Mouse (Mus musculus) urinary bladder, adult 18-20 months (tissue): ENCODE results near the gene Srebf2.

ENCODE experiments used
- DNase-seq, 2 experiments: peaks; one replicate each; pipeline ENCODE4 v3.0.0; 2022; ENCODE audit warnings: low spot score in 2 of 2, mixed read lengths in 2 of 2

The Srebf2 gene

DNA sequence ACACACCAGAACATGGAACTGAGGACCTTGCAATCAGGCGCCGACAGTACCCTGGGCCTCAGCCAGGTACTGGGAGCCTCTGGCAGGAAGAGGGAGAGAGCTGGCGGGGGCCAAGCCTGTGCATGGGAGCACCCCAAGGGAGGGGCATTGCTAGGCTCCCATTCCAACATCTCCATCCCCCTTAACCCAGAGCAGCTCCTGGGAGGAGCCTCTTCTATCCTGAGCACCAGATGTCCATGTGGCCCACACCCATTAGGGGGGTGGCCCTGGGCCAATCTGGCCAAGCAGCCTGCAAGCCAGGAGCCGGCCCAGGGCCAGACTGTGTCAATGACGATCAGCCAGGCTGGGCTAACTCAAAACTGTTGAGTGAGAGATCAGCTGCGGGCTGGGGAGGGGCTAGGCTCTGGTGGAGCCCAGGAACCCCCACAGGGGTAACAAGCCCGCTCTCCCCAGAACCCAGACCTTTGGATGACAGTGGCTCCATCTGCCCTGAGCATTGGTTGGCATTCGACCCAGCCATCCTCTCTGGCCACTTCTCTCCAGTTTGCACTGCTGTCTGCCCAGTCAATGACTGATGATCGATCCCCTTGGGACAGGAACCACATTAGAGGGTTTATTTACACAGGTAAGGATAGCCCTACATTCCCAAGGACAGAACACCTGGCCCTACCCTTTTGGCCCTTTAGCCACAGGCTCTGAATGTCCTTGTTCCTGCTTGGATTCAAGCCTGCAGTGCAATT, 59.6 kb downstream of the Srebf2 start:
- peak; percentile 19 to 47 for DNase-seq

GRCm38 (mm10) chr15:82207105-82207459, 60.1 kb downstream of the Srebf2 start:
- DNase-seq: no peak

DNA sequence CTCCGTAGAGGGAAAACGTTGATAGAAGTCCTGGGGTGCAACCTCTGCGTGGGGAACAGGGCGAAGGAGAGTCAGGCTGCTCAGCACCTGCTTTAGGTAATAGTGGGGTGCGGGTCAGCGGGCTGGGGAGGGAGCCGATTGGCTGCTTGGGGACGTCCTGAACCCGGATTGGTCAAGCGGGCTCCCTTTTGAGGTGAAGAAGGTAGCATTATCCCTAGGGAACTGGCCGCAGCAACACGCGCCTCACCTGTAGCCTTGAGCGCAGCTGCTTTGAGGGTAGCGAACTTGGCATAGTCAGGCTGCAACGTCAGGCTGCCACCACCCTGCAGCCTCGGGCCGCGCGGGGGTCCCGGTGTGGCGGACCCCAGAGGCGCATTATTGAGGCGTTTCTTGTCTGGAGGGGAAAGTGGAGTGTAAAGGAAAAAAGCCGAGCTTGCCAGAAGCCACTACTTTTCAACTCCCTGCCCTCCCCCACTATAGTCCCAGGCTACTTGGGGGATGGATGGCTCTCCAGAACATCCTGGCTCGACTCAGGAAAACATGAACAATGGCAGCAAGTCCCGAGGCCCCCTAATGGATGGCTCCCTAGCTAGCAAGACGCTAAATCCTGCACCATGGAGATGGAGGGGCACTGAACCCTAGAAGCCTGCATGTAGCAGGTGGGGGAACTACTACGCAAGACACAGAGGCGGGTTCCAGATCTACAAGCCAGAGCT, 60.7 kb downstream of the Srebf2 start:
- DNase-seq: no peak

- no peak for DNase-seq
Measured at GRCm38 (mm10) chr15:82208307-82208706, 61.3 kb downstream of the Srebf2 start.

GRCm38 (mm10) chr15:82209295-82210050, 62.5 kb downstream of the Srebf2 start:
- DNase-seq: no peak

GRCm38 (mm10) chr15:82210801-82211200, 63.8 kb downstream of the Srebf2 start:
- no peak for DNase-seq

GRCm38 (mm10) chr15:82211281-82211680, 64.3 kb downstream of the Srebf2 start:
- DNase-seq: no peak

GRCm38 (mm10) chr15:82211911-82212751, 65.2 kb downstream of the Srebf2 start:
- no peak for DNase-seq

GRCm38 (mm10) chr15:82212752-82213063, 65.7 kb downstream of the Srebf2 start, which contains the start of gene Shisa8:
Gene Shisa8 (minus strand): TSS chr15:82212815.
- DNase-seq: no peak

GRCm38 (mm10) chr15:82213222-82213621, 66.2 kb downstream of the Srebf2 start:
- DNase-seq: no peak

DNA sequence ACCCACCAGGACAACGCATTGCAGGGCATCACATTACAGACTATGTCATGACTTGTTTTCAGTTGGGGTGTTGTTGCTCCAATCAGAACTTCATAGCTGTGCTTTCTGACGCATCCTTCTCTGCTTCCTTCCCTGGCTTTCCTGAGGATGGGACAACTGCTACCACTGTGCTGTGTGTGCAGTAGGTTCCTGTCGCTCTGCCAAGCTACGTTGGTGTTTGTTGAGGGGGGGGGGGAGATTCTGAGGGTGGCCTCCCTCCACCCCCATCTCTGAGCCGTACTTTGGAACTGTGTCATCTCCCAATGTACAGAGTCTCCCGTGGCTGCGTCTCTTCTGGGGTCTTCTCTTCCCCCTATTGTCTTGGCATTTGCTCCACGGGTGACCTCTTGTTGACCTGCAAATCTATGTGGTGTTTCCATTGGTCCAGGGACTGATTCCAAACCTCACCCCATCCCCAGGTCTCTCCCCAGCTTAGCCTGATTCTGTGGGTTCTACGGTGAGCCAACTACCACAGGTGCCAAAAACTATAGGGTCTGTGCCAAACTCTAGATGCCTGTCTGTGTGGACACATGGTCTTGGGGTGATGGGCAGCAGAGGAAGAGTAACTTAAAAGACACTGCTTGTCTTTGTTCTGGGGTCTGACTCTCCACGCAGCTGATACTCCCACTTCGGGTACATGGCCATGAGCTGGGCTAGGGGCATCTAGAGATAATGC, 68.5 kb downstream of the Srebf2 start:
- DNase-seq: no peak

- no peak for DNase-seq
Measured at GRCm38 (mm10) chr15:82216142-82216827, 69.3 kb downstream of the Srebf2 start.

DNA sequence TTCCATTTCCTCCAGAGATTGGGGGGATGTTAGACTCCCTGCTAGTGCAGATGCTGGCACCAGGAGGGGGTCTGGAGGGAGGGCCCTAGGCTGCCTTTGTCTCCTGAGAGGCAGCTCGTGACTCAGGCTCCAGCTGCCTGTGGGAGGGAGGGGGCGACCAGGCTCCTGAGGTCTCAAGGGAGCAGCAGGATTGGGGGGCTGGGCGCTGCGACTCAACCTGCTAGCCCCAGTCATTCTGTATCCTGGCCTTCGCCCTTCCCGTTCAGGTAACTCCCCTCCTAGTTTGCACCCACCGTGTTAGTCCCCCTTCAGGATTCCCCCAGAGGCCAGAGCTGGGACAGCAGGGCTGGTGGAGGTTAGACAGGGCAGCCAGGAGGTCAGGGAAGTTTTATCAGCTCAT, 70.1 kb downstream of the Srebf2 start:
- no peak for DNase-seq

GRCm38 (mm10) chr15:82217980-82218379, 71.0 kb downstream of the Srebf2 start:
- no peak for DNase-seq

DNA sequence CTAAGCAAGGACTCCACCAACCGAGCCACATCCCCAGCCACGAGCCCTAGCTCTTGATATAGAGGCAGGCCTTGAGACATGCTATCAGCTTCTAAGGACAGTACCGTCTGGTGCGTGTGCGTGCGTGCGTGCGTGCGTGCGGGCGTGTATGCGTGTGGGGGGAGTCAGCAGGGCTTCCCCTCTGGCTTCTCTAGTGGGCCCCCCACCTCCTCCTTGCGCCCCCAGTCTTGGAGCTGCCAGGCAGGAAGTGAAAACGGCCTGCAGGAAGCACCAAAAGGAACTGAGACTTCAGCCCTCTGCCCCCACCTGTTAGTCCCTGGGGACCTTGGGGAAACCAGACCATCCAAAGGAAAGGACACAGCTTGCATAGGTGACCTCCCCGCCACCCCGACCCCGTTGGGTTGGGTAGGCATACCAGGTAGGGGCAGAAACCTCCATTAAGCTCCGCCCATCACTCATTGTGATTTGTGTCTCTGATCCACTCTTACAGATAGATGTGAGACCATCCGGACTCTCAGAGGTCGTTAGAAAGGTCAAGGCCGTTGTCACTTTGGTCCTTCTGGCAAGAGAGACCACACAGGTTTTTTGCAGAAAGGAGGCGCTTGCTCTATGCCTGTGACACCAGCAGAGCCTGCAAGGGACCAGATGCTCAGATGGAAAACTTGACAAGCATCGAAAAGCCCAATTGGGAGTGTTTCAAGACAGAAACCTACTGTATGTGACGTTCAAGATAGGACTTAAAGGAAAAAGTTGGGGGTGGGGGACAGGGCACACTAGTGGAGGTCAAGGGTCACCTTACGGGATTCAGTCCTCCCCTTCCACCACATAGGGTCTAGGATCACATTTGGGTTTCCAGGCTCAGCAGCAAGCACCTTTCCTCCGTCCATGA, 72.0 kb downstream of the Srebf2 start:
- no peak for DNase-seq

- DNase-seq: no peak
Measured at GRCm38 (mm10) chr15:82220003-82220675, 73.2 kb downstream of the Srebf2 start.

GRCm38 (mm10) chr15:82221104-82221860, 74.3 kb downstream of the Srebf2 start:
- no peak for DNase-seq

GRCm38 (mm10) chr15:82223251-82223650, 76.3 kb downstream of the Srebf2 start:
- no peak for DNase-seq
